Mouse (Mus musculus): Measurements from ENCODE around the gene Zfp644. TPM values are rescaled to one million over a fixed set of nuclear protein-coding genes. Genes with fewer than 3 reads are reported as not detected.

Zfp644 gene
- polyA plus RNA-seq, 2 experiments from 2014 or later, result 36.7 to 52.0 TPM

- no peak for ATAC-seq
Observed at GRCm38 (mm10) chr5:106590686-106591085, 106.4 kb downstream of the Zfp644 start.

GRCm38 (mm10) chr5:106589670-106590069, 107.4 kb downstream of the Zfp644 start:
- no peak for ATAC-seq

- no peak for ATAC-seq
Observed at GRCm38 (mm10) chr5:106589006-106589405, 108.1 kb downstream of the Zfp644 start.

- ATAC-seq, result no peak
Observed at GRCm38 (mm10) chr5:106580943-106581342, 116.1 kb downstream of the Zfp644 start.

GRCm38 (mm10) chr5:106577237-106577888, 119.7 kb downstream of the Zfp644 start:
- no peak for ATAC-seq

GRCm38 (mm10) chr5:106575098-106575497, 122.0 kb downstream of the Zfp644 start:
- no peak for ATAC-seq

- ATAC-seq, result peak; percentile 71
Observed at GRCm38 (mm10) chr5:106574560-106574946, 122.5 kb downstream of the Zfp644 start.

- ATAC-seq, result no peak
Observed at GRCm38 (mm10) chr5:106573742-106574559, 123.1 kb downstream of the Zfp644 start.

Other genes with a start within 250 kb of the Zfp644 start
- not detected for gene Barhl2, start 239.1 kb downstream of the Zfp644 start, polyA plus RNA-seq (2017; shearing (Covaris generic))
- gene Gm17304, start 88.2 kb downstream of the Zfp644 start, polyA plus RNA-seq (2017; shearing (Covaris generic)), result not detected
- gene Hfm1, start 229.0 kb upstream of the Zfp644 start, polyA plus RNA-seq (2017; shearing (Covaris generic)), result not detected

Data from CD4-positive, CD25-positive, alpha-beta regulatory T cell, adult 4 months (primary cell).